Mouse (Mus musculus) G1E (cell line): ENCODE measurements at regions not wholly inside any gene's neighbourhood (a gene's known extent, or its start where the extent isn't known, plus 50 kb on each side); places are given as distances from the start of the nearest gene placed in this dataset.

ENCODE experiments used
- CTCF ChIP-seq: IDR thresholded peaks from 2 replicates; pipeline ENCODE4 v1.5.1; 2012; ENCODE audit warnings: low read depth, low read length, inconsistent platforms, mixed read lengths
- GATA1 ChIP-seq: IDR thresholded peaks from 2 replicates; pipeline ENCODE4 v1.6.1; 2012; ENCODE audit warnings: borderline replicate concordance, low read length, inconsistent platforms, mixed read lengths
- GATA2 ChIP-seq: IDR thresholded peaks from 2 replicates; pipeline ENCODE4 v1.6.1; 2012; ENCODE audit warnings: low read depth, low read length, inconsistent platforms, borderline replicate concordance
- POLR2AphosphoS5 ChIP-seq: IDR thresholded peaks from 2 replicates; pipeline ENCODE4 v1.6.1; 2012; ENCODE audit warnings: low read depth, low read length, inconsistent platforms; ENCODE audit not compliant: insufficient replicate concordance
- TAL1 ChIP-seq: conservative IDR thresholded peaks from 2 replicates; pipeline ENCODE4 v1.6.1; 2012; ENCODE audit warnings: low read depth, low read length, inconsistent platforms, mixed read lengths

- TF ChIP-seq CTCF (no peak), GATA1 (no peak), TAL1 (no peak), POLR2AphosphoS5 (no peak), GATA2 (no peak)
These were observed 116.3 kb upstream of the 4933412E24Rik start for GRCm38 (mm10) chr15:60132701-60133100.
